Mouse (Mus musculus): ENCODE data around the gene Filip1.

DNA sequence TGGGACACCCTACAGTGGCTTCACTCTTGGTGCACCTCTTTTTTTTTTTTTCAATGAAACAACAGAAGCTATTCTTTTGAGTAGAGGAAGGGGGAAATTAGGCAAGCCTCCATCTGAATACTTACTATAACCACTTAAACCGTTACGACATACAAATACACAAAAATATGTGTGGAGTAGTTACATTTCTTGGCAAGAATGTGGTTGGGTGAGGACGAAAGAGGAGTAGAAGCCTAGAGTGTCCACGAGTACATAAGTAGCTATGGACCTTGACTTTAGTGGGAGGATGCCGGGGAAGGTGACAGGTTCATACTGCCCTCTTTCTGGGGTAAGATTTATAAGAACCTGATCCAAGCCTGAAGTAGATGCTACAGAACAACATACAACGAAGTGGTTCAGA, 15.4 kb downstream of the Filip1 start:
- no peak for TF ChIP-seq CTCF (IDR thresholded peaks at IDR 0.05; ENCODE audit: control insufficient read depth, insufficient read depth, low read length)
- no peak for TF ChIP-seq POLR2A (IDR thresholded peaks at IDR 0.05; ENCODE audit: borderline replicate concordance, control insufficient read depth, low read depth, low read length)

Data from bone marrow, adult 2 months (tissue).